Mouse (Mus musculus) bone marrow macrophage, adult 2 months (primary cell): ENCODE data around the gene Cyb5r4.

Source experiments
- CTCF ChIP-seq: IDR thresholded peaks from 2 replicates; pipeline ENCODE4 v1.5.1; 2012; ENCODE audit warnings: low read depth, mild to moderate bottlenecking, low read length, moderate library complexity
- POLR2A ChIP-seq: IDR thresholded peaks from 2 replicates; pipeline ENCODE4 v1.6.1; 2012; ENCODE audit warnings: mild to moderate bottlenecking, low read depth, low read length, borderline replicate concordance

GRCm38 (mm10) chr9:87025764-87026163 lies 4.0 kb downstream of the Cyb5r4 start:
- TF ChIP-seq CTCF (no peak), POLR2A (no peak)
